Mouse (Mus musculus) forebrain, embryonic 15.5 days (tissue): Measurements from ENCODE around the gene Nxf1. TPM values are rescaled to one million over a fixed set of nuclear protein-coding genes. Genes with fewer than 3 reads are reported as not detected.

Experiments
- ATAC-seq: fragments of 200-750 bp; cut with Nextera tagmentation; replicated peaks from 2 replicates; pipeline ENCODE4 v1.8.0; 2017; ENCODE audit warnings: mild to moderate bottlenecking, moderate TSS enrichment, moderate library complexity
- H3K27ac ChIP-seq: fragments of 300-500 bp; sonication (generic); replicated peaks from 2 replicates; pipeline ENCODE4 v1.5.1; 2015; ENCODE audit warnings: mild to moderate bottlenecking, inconsistent platforms
- H3K27me3 ChIP-seq: fragments of 300-500 bp; sonication (generic); 2 replicates; pipeline ENCODE4 v1.6.1; 2015; ENCODE audit warnings: inconsistent platforms
- H3K36me3 ChIP-seq: fragments of 300-500 bp; sonication (generic); 2 replicates; pipeline ENCODE4 v1.6.1; 2015; ENCODE audit warnings: mild to moderate bottlenecking, inconsistent platforms
- H3K4me1 ChIP-seq: fragments of 300-500 bp; sonication (generic); 2 replicates; pipeline ENCODE4 v1.6.1; 2015; ENCODE audit warnings: inconsistent platforms
- H3K4me2 ChIP-seq: fragments of 300-500 bp; sonication (generic); replicated peaks from 2 replicates; pipeline ENCODE4 v1.6.1; 2015; ENCODE audit warnings: mild to moderate bottlenecking, inconsistent platforms
- H3K4me3 ChIP-seq: fragments of 300-500 bp; sonication (generic); 2 replicates; pipeline ENCODE4 v1.5.1; 2015; ENCODE audit warnings: mild to moderate bottlenecking, inconsistent platforms
- H3K9ac ChIP-seq: fragments of 300-500 bp; sonication (generic); replicated peaks from 2 replicates; pipeline ENCODE4 v1.6.1; 2015; ENCODE audit warnings: mild to moderate bottlenecking, inconsistent platforms
- H3K9me3 ChIP-seq: fragments of 300-500 bp; sonication (generic); 2 replicates; pipeline ENCODE4 v1.6.1; 2016; ENCODE audit warnings: inconsistent platforms
- WGBS: fragments of 180-500 bp; shearing (Covaris S2); methylation state at CpG from one replicate; pipeline ENCODE4 v1.1.7; 2015; ENCODE audit warnings: mixed read lengths; 5-methylcytosine and 5-hydroxymethylcytosine counted together
- polyA plus RNA-seq: library from polyadenylated mRNA; unstranded; fragments of >200 nt; fragmentation: Nextera tagmentation; extraction: Ambion mirVana; gene quantifications from 2 replicates; pipeline ENCODE4 v1.2.1, GENCODE M21; 2015

The Nxf1 gene
- polyA plus RNA-seq, result 187 and 192 TPM in 2 replicates

- H3K4me3 ChIP-seq, result peak within 1 kb of the TSS; percentile 74
- peak within 1 kb of the TSS; percentile 56 for H3K4me2 ChIP-seq
- WGBS, result under 1% methylated on average over 75 of the region's 75 CpGs
- no peaks in the 10 kb centered on the region for H3K27me3 ChIP-seq
- peaks cover 28% of the 10 kb centered on the region for H3K36me3 ChIP-seq
- peak within 1 kb of the TSS; percentile 85 for H3K9ac ChIP-seq
- no peaks in the 10 kb centered on the region for H3K9me3 ChIP-seq
- peak within 1 kb of the TSS; percentile 82 for H3K27ac ChIP-seq
- H3K4me1 ChIP-seq, result peaks cover 28% of the 10 kb centered on the region
- peak; percentile 94 for ATAC-seq
These were observed at the start of gene Nxf1 for GRCm38 (mm10) chr19:8756635-8757387. Gene Nxf1, plus strand, starts transcription at chr19:8757073.

GRCm38 (mm10) chr19:8708954-8709353 is 47.9 kb upstream of the Nxf1 start:
- Histone ChIP-seq H3K36me3 (peaks cover 46% of the 10 kb centered on the region), H3K9me3 (no peaks in the 10 kb centered on the region), H3K27ac (no peak overlapping the region), H3K4me3 (no peak overlapping the region), H3K4me1 (peaks cover 27% of the 10 kb centered on the region), H3K4me2 (no peak overlapping the region), H3K9ac (no peak overlapping the region), H3K27me3 (no peaks in the 10 kb centered on the region)
- WGBS, result 92% methylated on average over 8 of the region's 8 CpGs
- no peak for ATAC-seq

- H3K4me2 ChIP-seq, result no peak overlapping the region
- peaks cover 46% of the 10 kb centered on the region for H3K36me3 ChIP-seq
- H3K4me1 ChIP-seq, result peaks cover 32% of the 10 kb centered on the region
- H3K27me3 ChIP-seq, result no peaks in the 10 kb centered on the region
- no peak overlapping the region for H3K4me3 ChIP-seq
- no peak for ATAC-seq
- H3K9me3 ChIP-seq, result no peaks in the 10 kb centered on the region
- H3K27ac ChIP-seq, result no peak overlapping the region
- WGBS, result 80% methylated on average over 2 of the region's 2 CpGs
- no peak overlapping the region for H3K9ac ChIP-seq
These were observed 46.8 kb upstream of the Nxf1 start for GRCm38 (mm10) chr19:8710057-8710456.

GRCm38 (mm10) chr19:8711506-8711905 is 45.4 kb upstream of the Nxf1 start:
- Histone ChIP-seq H3K4me2 (peak overlapping the region; percentile 73), H3K27ac (no peak overlapping the region), H3K4me3 (peak overlapping the region; percentile 74), H3K4me1 (peaks cover 32% of the 10 kb centered on the region), H3K9ac (no peak overlapping the region), H3K27me3 (no peaks in the 10 kb centered on the region), H3K36me3 (peaks cover 43% of the 10 kb centered on the region), H3K9me3 (no peaks in the 10 kb centered on the region)
- WGBS, result 80% methylated on average over 4 of the region's 4 CpGs
- no peak for ATAC-seq

- peak overlapping the region; percentile 73 for H3K4me2 ChIP-seq
- 63% methylated on average over 10 of the region's 10 CpGs for WGBS
- peaks cover 37% of the 10 kb centered on the region for H3K36me3 ChIP-seq
- H3K27me3 ChIP-seq, result no peaks in the 10 kb centered on the region
- peak overlapping the region; percentile 80 for H3K9ac ChIP-seq
- H3K27ac ChIP-seq, result peak overlapping the region; percentile 92
- H3K4me1 ChIP-seq, result peaks cover 32% of the 10 kb centered on the region
- H3K9me3 ChIP-seq, result no peaks in the 10 kb centered on the region
- H3K4me3 ChIP-seq, result peak overlapping the region; percentile 74
- ATAC-seq, result no peak
These were observed 44.7 kb upstream of the Nxf1 start for GRCm38 (mm10) chr19:8711949-8712869.

- WGBS, result under 1% methylated on average over 13 of the region's 13 CpGs
- Histone ChIP-seq H3K27ac (peak overlapping the region; percentile 92), H3K4me1 (peaks cover 32% of the 10 kb centered on the region), H3K27me3 (no peaks in the 10 kb centered on the region), H3K9ac (peak overlapping the region; percentile 80), H3K36me3 (peaks cover 31% of the 10 kb centered on the region), H3K9me3 (no peaks in the 10 kb centered on the region), H3K4me3 (peak overlapping the region; percentile 74), H3K4me2 (peak overlapping the region; percentile 73)
- peak; percentile 76 for ATAC-seq
These were observed 44.0 kb upstream of the Nxf1 start for GRCm38 (mm10) chr19:8712870-8713305.

GRCm38 (mm10) chr19:8713306-8713996 is 43.4 kb upstream of the Nxf1 start:
- H3K4me3 ChIP-seq, result peak overlapping the region; percentile 74
- WGBS, result 1% methylated on average over 50 of the region's 51 CpGs
- peak overlapping the region; percentile 73 for H3K4me2 ChIP-seq
- H3K27ac ChIP-seq, result peak overlapping the region; percentile 92
- peak; percentile 94 for ATAC-seq
- H3K9me3 ChIP-seq, result no peaks in the 10 kb centered on the region
- H3K27me3 ChIP-seq, result no peaks in the 10 kb centered on the region
- peaks cover 25% of the 10 kb centered on the region for H3K36me3 ChIP-seq
- peaks cover 32% of the 10 kb centered on the region for H3K4me1 ChIP-seq
- peak overlapping the region; percentile 80 for H3K9ac ChIP-seq

- WGBS, result 6% methylated on average over 13 of the region's 13 CpGs
- peak overlapping the region; percentile 92 for H3K27ac ChIP-seq
- no peaks in the 10 kb centered on the region for H3K27me3 ChIP-seq
- peak overlapping the region; percentile 80 for H3K9ac ChIP-seq
- peak; percentile 20; the same call in 1 of the 2 replicates for ATAC-seq
- peak overlapping the region; percentile 73 for H3K4me2 ChIP-seq
- peak overlapping the region; percentile 74 for H3K4me3 ChIP-seq
- H3K4me1 ChIP-seq, result peaks cover 32% of the 10 kb centered on the region
- no peaks in the 10 kb centered on the region for H3K9me3 ChIP-seq
- H3K36me3 ChIP-seq, result peaks cover 18% of the 10 kb centered on the region
These were observed 42.7 kb upstream of the Nxf1 start for GRCm38 (mm10) chr19:8713997-8714652.

GRCm38 (mm10) chr19:8714653-8715481 is 42.0 kb upstream of the Nxf1 start:
- Histone ChIP-seq H3K4me3 (no peak overlapping the region), H3K9me3 (no peaks in the 10 kb centered on the region), H3K4me2 (0 out of 2 replicates have a peak overlapping the region, but pooled peaks have one; percentile 73), H3K4me1 (peaks cover 32% of the 10 kb centered on the region), H3K9ac (no peak overlapping the region), H3K36me3 (peaks cover 11% of the 10 kb centered on the region), H3K27ac (no peak overlapping the region), H3K27me3 (no peaks in the 10 kb centered on the region)
- no peak for ATAC-seq
- WGBS, result 69% methylated on average over 10 of the region's 10 CpGs

- Histone ChIP-seq H3K27ac (no peak overlapping the region), H3K9ac (no peak overlapping the region), H3K27me3 (no peaks in the 10 kb centered on the region), H3K4me1 (peaks cover 25% of the 10 kb centered on the region), H3K9me3 (no peaks in the 10 kb centered on the region), H3K4me2 (no peak overlapping the region), H3K4me3 (no peak overlapping the region), H3K36me3 (peaks cover under 1% of the 10 kb centered on the region; the same call in 1 of the 2 replicates)
- 79% methylated on average over 10 of the region's 10 CpGs for WGBS
- no peak for ATAC-seq
These were observed 40.8 kb upstream of the Nxf1 start for GRCm38 (mm10) chr19:8715868-8716766.
